ENCODE assay signal across 24 mouse cellular contexts in genomic region chr13:15907806-15908205, GRCm38 (mm10).
"Had no signal": no experiment of that assay in that cellular context is flagged by ENCODE, and none has a peak within 500 bp of the region (broad histone marks: within the 10 kb centered on the region; RNA-seq: fewer than 3 reads in every experiment).

No protein-coding gene starts in this region.

- H3K27me3 ChIP-seq: heart, embryonic 13.5 days; heart, embryonic 15.5 days; hindbrain, embryonic 13.5 days; hindbrain, embryonic 15.5 days; limb, embryonic 12.5 days; liver, embryonic 13.5 days; liver, embryonic 15.5 days had no signal

- H3K9me3 ChIP-seq: heart, embryonic 13.5 days; heart, embryonic 15.5 days; hindbrain, embryonic 10.5 days; hindbrain, embryonic 13.5 days; hindbrain, embryonic 15.5 days; limb, embryonic 10.5 days; limb, embryonic 12.5 days; liver, embryonic 13.5 days; liver, embryonic 15.5 days had no signal

- H3K4me1 ChIP-seq: heart, embryonic 13.5 days; heart, embryonic 15.5 days; hindbrain, embryonic 10.5 days; hindbrain, embryonic 13.5 days; hindbrain, embryonic 15.5 days; limb, embryonic 10.5 days; limb, embryonic 12.5 days; liver, embryonic 13.5 days; liver, embryonic 15.5 days had no signal

- H3K27ac ChIP-seq: heart, adult 2 months; heart, embryonic 13.5 days; heart, embryonic 15.5 days; hindbrain, embryonic 10.5 days; hindbrain, embryonic 13.5 days; hindbrain, embryonic 15.5 days; hindbrain, postnatal 0 days; limb, embryonic 10.5 days; limb, embryonic 12.5 days; liver, embryonic 13.5 days; liver, embryonic 15.5 days had no signal

- DNase-seq: gastrocnemius, postnatal 14 days; gastrocnemius, postnatal 36 days; heart, adult 11 months; heart, adult 2 months; heart, postnatal 4 days; kidney, adult 18-20 months; kidney, adult 8-10 months; kidney, postnatal 10 days; kidney, postnatal 36 days; layer of hippocampus, adult 9-11 months; layer of hippocampus, postnatal 36 days; liver, embryonic 13.5 days had no signal

- ATAC-seq: hindbrain, postnatal 0 days; intestine, postnatal 0 days had no signal

- H3K4me2 ChIP-seq: heart, embryonic 11.5 days; heart, embryonic 13.5 days; heart, embryonic 15.5 days; hindbrain, embryonic 13.5 days; hindbrain, embryonic 15.5 days; limb, embryonic 12.5 days; liver, embryonic 11.5 days; liver, embryonic 13.5 days; liver, embryonic 15.5 days had no signal

- H3K9ac ChIP-seq: heart, embryonic 13.5 days; heart, embryonic 15.5 days; hindbrain, embryonic 13.5 days; hindbrain, embryonic 15.5 days; limb, embryonic 12.5 days; liver, embryonic 13.5 days; liver, embryonic 15.5 days had no signal

- H3K36me3 ChIP-seq: heart, embryonic 13.5 days; heart, embryonic 15.5 days; hindbrain, embryonic 10.5 days; hindbrain, embryonic 13.5 days; hindbrain, embryonic 15.5 days; limb, embryonic 10.5 days; limb, embryonic 12.5 days; liver, embryonic 13.5 days; liver, embryonic 15.5 days had no signal

- H3K4me3 ChIP-seq: heart, adult 2 months; heart, embryonic 13.5 days; heart, embryonic 15.5 days; hindbrain, embryonic 10.5 days; hindbrain, embryonic 13.5 days; hindbrain, embryonic 15.5 days; limb, embryonic 10.5 days; limb, embryonic 12.5 days; liver, embryonic 13.5 days; liver, embryonic 15.5 days had no signal
